Mouse (Mus musculus) forebrain, embryonic 15.5 days (tissue): ENCODE measurements around the gene Abca12. TPM values are rescaled to one million over a fixed set of nuclear protein-coding genes. Genes with fewer than 3 reads are reported as not detected.

Experiments
- ATAC-seq: fragments of 200-750 bp; cut with Nextera tagmentation; replicated peaks from 2 replicates; pipeline ENCODE4 v1.8.0; 2017; ENCODE audit warnings: mild to moderate bottlenecking, moderate TSS enrichment, moderate library complexity
- H3K27ac ChIP-seq: fragments of 300-500 bp; sonication (generic); replicated peaks from 2 replicates; pipeline ENCODE4 v1.5.1; 2015; ENCODE audit warnings: mild to moderate bottlenecking, inconsistent platforms
- H3K27me3 ChIP-seq: fragments of 300-500 bp; sonication (generic); 2 replicates; pipeline ENCODE4 v1.6.1; 2015; ENCODE audit warnings: inconsistent platforms
- H3K36me3 ChIP-seq: fragments of 300-500 bp; sonication (generic); 2 replicates; pipeline ENCODE4 v1.6.1; 2015; ENCODE audit warnings: mild to moderate bottlenecking, inconsistent platforms
- H3K4me1 ChIP-seq: fragments of 300-500 bp; sonication (generic); 2 replicates; pipeline ENCODE4 v1.6.1; 2015; ENCODE audit warnings: inconsistent platforms
- H3K4me2 ChIP-seq: fragments of 300-500 bp; sonication (generic); replicated peaks from 2 replicates; pipeline ENCODE4 v1.6.1; 2015; ENCODE audit warnings: mild to moderate bottlenecking, inconsistent platforms
- H3K4me3 ChIP-seq: fragments of 300-500 bp; sonication (generic); 2 replicates; pipeline ENCODE4 v1.5.1; 2015; ENCODE audit warnings: mild to moderate bottlenecking, inconsistent platforms
- H3K9ac ChIP-seq: fragments of 300-500 bp; sonication (generic); replicated peaks from 2 replicates; pipeline ENCODE4 v1.6.1; 2015; ENCODE audit warnings: mild to moderate bottlenecking, inconsistent platforms
- H3K9me3 ChIP-seq: fragments of 300-500 bp; sonication (generic); 2 replicates; pipeline ENCODE4 v1.6.1; 2016; ENCODE audit warnings: inconsistent platforms
- WGBS: fragments of 180-500 bp; shearing (Covaris S2); methylation state at CpG from one replicate; pipeline ENCODE4 v1.1.7; 2015; ENCODE audit warnings: mixed read lengths; 5-methylcytosine and 5-hydroxymethylcytosine counted together
- polyA plus RNA-seq: library from polyadenylated mRNA; unstranded; fragments of >200 nt; fragmentation: Nextera tagmentation; extraction: Ambion mirVana; gene quantifications from 2 replicates; pipeline ENCODE4 v1.2.1, GENCODE M21; 2015

The Abca12 gene
- polyA plus RNA-seq, 1 experiment from 2014 or later, result 0.03 TPM

DNA sequence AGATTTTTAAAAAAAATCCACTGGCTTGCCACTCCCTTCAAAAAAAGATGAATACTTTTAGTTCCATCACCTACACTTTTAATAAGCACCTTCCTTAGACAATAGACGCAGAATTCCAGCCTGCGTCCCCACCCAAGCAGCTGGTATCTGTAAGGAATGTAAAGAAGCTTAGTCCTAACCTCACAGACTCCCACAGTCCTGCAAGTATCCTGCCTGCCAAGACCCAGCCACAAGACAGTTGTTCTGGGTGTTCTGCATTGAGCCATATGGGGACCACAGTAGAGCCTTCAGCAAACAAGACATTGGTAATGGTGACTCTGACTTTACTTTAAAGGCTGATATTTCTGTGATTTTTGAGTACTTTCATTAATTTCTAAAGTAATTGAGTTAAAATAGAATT, 22.2 kb downstream of the Abca12 start:
- Histone ChIP-seq H3K9ac (no peak overlapping the region), H3K4me1 (no peaks in the 10 kb centered on the region), H3K4me2 (no peak overlapping the region), H3K36me3 (no peaks in the 10 kb centered on the region), H3K4me3 (no peak overlapping the region), H3K27ac (no peak overlapping the region), H3K27me3 (no peaks in the 10 kb centered on the region), H3K9me3 (no peaks in the 10 kb centered on the region)
- no peak for ATAC-seq
- WGBS, result 97% methylated on average over 2 of the region's 2 CpGs

DNA sequence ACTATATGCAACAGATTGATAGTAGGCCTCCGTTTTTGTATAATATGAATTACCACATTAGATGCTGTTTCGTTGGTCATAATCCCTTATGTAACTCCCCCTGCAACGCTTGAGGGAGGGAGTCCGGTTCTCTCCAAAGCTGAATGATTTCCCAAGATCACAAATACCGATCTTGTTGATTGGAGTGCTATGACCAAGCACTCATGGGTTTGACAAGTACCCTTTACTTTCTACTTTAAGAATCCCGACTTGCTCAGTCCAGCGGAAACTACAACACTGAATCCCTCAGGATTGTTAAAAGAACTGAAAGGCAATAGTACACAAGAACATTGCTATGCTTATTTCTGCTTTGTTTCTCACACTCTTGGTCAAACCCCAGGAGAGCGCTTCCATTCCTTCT, 28.1 kb downstream of the Abca12 start:
- Histone ChIP-seq H3K27me3 (no peaks in the 10 kb centered on the region), H3K4me1 (no peaks in the 10 kb centered on the region), H3K4me2 (no peak overlapping the region), H3K27ac (no peak overlapping the region), H3K9me3 (no peaks in the 10 kb centered on the region), H3K36me3 (no peaks in the 10 kb centered on the region), H3K9ac (no peak overlapping the region), H3K4me3 (no peak overlapping the region)
- no peak for ATAC-seq
- WGBS, result 94% methylated on average over 8 of the region's 8 CpGs

DNA sequence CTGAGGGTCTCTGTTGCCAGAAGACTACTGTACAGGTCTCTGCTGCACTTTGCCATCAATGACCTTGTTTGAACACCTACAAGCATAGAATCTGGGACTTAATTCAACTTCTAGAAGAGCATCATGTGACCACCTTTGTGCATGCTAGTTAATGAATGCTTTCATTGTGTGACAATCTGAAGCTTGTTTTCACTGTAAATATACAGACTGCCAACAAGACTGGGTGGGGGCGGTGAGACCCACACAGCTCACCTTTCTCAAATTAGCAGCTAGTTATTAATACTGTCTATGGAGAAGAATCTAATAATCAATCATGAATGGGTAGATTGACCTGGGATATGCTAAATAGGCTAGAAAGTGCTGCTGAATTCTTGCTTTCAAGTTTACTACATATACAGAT, 30.6 kb downstream of the Abca12 start:
- ATAC-seq, result no peak
- H3K4me2 ChIP-seq, result no peak overlapping the region
- H3K27me3 ChIP-seq, result no peaks in the 10 kb centered on the region
- no peaks in the 10 kb centered on the region for H3K36me3 ChIP-seq
- 89% methylated on average over 1 of the region's 1 CpGs for WGBS
- H3K4me3 ChIP-seq, result no peak overlapping the region
- H3K27ac ChIP-seq, result no peak overlapping the region
- H3K4me1 ChIP-seq, result no peaks in the 10 kb centered on the region
- H3K9ac ChIP-seq, result no peak overlapping the region
- no peaks in the 10 kb centered on the region for H3K9me3 ChIP-seq

DNA sequence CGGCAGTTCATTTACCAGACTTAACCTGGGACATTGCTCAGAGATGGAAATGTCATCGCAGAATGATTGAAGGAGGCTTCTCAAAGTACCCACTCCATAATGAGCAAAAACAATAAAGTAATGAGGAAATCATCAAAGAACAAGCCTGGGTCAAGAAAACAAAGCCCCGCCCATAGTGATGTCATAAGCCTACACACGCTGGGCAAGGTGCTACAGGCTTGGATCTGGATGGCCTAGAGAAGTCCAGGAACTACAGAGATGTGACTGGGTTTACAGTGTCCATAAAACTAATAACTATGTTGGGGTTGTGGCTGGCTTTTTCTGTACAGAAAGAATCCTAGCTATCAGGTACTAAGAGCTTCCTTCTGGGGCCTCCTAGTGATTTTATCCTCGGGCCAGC, 41.6 kb downstream of the Abca12 start:
- H3K27me3 ChIP-seq, result no peaks in the 10 kb centered on the region
- no peaks in the 10 kb centered on the region for H3K9me3 ChIP-seq
- no peak overlapping the region for H3K4me3 ChIP-seq
- no peak overlapping the region for H3K27ac ChIP-seq
- no peak for ATAC-seq
- H3K36me3 ChIP-seq, result no peaks in the 10 kb centered on the region
- no peaks in the 10 kb centered on the region for H3K4me1 ChIP-seq
- H3K4me2 ChIP-seq, result no peak overlapping the region
- WGBS, result 89% methylated on average over 5 of the region's 5 CpGs
- no peak overlapping the region for H3K9ac ChIP-seq

DNA sequence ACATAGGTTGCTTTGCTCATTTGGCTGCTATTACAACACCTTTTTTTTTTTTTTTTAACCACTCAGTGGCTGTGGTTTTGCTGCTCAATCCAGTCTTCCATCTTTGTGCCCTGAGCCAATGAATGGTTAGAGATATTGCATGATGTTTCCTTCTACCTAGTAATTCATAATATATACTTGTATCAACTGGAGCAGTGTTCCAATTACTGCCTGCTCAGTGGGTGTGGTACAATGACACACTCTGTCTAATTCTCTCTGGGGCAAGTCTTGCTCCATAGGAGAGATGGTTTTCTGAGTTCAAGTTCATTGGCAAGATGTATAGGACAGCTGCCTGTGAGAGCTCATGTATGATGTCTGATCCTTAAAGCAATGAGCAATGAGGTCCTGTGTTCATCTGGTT, 44.4 kb downstream of the Abca12 start:
- no peaks in the 10 kb centered on the region for H3K36me3 ChIP-seq
- no peaks in the 10 kb centered on the region for H3K27me3 ChIP-seq
- no peaks in the 10 kb centered on the region for H3K4me1 ChIP-seq
- no peak overlapping the region for H3K27ac ChIP-seq
- no peak overlapping the region for H3K4me3 ChIP-seq
- ATAC-seq, result no peak
- no peak overlapping the region for H3K4me2 ChIP-seq
- H3K9ac ChIP-seq, result no peak overlapping the region
- no peaks in the 10 kb centered on the region for H3K9me3 ChIP-seq

DNA sequence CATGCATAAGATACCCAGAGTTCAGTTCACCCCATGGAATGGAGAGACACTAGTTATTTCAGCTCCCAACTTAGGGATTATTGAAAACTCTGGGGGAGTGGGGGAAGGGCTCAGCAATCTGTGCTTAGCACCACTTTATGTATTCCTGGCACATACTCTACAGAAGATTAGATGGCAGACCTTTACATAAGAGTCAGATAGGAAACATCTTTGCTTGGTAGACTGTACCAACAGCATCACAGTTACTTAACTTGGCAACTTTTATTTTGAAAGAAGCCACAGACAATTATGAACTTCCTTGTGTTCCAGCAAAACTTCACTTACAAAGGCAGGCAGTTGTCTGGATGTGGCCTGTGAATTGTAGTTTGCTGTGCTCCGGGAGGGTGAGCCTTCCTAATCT, 46.9 kb downstream of the Abca12 start:
- no peaks in the 10 kb centered on the region for H3K36me3 ChIP-seq
- ATAC-seq, result no peak
- 26% methylated on average over 1 of the region's 1 CpGs for WGBS

DNA sequence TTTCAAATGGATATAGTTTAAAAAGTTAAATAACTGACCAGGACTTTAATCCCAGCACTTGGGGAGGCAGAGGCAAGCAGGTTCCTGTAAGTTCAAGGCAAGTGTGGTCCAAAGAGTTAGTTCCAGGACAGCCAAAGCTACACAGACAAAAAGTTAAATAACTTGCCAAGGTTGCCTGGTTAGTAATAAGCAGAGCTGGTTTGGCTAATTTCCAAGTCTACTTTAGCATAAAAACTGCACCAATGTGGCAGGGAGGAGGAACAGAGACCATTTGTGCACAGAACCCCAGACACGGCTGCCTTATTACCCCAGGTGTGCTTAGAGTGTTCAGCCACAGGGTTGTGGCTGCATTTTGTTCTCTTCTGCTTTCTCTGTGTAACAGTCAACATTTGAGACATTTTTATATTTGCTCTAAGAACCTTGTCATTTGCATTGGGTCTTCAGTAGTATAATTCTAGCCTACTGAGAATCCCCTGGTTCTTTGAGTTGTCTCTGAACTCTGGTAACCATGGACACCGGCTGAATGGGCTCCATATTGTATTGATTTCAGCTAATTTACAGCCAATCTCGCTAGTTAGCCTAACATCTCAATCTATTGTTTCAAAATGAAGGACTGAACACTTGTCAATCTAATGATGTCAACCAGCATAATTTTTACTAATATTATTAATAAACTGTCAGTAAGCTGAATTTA, 71.7 kb downstream of the Abca12 start:
- Histone ChIP-seq H3K9ac (no peak overlapping the region), H3K36me3 (no peaks in the 10 kb centered on the region), H3K4me3 (no peak overlapping the region), H3K9me3 (no peaks in the 10 kb centered on the region), H3K27ac (no peak overlapping the region), H3K27me3 (no peaks in the 10 kb centered on the region), H3K4me2 (no peak overlapping the region), H3K4me1 (peaks cover 17% of the 10 kb centered on the region)
- WGBS, result 23% methylated on average over 3 of the region's 3 CpGs
- 0 out of 2 replicates have a peak, but pooled peaks have one; percentile 24 for ATAC-seq

More for the DNA sequence above, 46.9 kb downstream of the Abca12 start:
- no peak overlapping the region for H3K27ac ChIP-seq
- H3K4me1 ChIP-seq, result no peaks in the 10 kb centered on the region
- no peak overlapping the region for H3K4me3 ChIP-seq
- no peak overlapping the region for H3K9ac ChIP-seq
- no peaks in the 10 kb centered on the region for H3K27me3 ChIP-seq
- no peak overlapping the region for H3K4me2 ChIP-seq
- no peaks in the 10 kb centered on the region for H3K9me3 ChIP-seq

DNA sequence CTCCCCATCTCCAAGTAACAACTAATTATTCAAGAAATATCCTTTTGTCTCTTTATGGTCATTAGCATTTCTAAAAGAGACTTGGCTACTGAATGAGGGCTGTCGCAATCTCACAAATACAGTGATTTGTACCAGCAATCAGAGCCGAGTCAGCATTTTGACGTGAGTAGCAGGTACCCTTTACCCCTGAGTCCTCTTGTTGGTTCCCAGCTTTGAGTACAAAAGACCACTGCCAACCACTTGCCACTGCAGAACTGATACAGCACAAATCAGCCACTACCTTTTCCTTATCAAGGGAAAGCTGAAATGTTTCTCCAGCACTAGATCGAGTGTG, 72.5 kb downstream of the Abca12 start:
- H3K27me3 ChIP-seq, result no peaks in the 10 kb centered on the region
- H3K36me3 ChIP-seq, result no peaks in the 10 kb centered on the region
- no peak overlapping the region for H3K4me3 ChIP-seq
- H3K4me1 ChIP-seq, result peaks cover 17% of the 10 kb centered on the region
- WGBS, result 16% methylated on average over 4 of the region's 4 CpGs
- H3K9me3 ChIP-seq, result no peaks in the 10 kb centered on the region
- ATAC-seq, result peak; percentile 65
- no peak overlapping the region for H3K4me2 ChIP-seq
- no peak overlapping the region; the same call in 1 of the 2 replicates for H3K27ac ChIP-seq
- no peak overlapping the region for H3K9ac ChIP-seq

DNA sequence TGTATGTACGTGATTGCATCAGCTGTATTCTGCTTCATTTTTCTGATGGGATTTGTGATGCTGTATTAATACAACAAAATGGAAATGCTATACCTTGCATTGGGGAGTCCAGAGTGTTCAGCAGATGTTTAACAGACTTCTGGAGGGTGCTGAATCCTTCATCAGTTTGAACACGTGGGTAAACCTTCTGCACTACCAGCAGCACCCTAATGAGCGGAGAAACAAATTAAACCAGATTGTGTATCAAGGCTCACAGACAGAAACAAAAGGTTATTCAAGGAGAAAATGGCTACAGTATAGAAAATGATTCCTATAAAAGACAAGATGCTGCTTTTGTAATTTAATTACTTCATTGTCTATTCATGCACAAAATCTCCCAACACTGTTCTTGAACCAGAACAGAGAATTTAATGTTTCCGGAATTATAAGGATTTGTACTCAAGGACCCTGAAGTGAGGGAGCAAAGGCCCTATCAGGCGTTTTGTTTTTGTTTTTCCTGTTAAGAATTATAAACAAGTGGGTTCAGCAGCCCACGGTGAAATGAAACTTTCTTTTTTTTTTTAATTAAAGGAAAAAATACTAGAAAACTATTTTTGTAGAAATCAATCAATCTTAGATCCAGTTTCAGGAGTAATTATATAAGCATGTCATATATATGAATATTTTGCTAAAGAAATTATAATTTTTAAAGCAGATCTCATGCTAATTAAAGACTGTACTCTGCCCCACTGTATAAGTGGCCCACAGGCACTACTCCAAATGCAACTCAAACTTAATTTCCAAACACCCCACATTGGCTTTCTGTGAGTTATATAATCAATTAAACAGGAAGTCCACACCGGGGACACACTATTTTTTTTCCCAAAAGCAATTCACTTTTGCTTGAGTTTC, 73.1 kb downstream of the Abca12 start:
- 17% methylated on average over 7 of the region's 7 CpGs for WGBS
- no peak overlapping the region for H3K9ac ChIP-seq
- H3K36me3 ChIP-seq, result no peaks in the 10 kb centered on the region
- H3K9me3 ChIP-seq, result no peaks in the 10 kb centered on the region
- H3K4me2 ChIP-seq, result no peak overlapping the region
- ATAC-seq, result peak; percentile 81
- no peak overlapping the region; the same call in 1 of the 2 replicates for H3K27ac ChIP-seq
- no peaks in the 10 kb centered on the region for H3K27me3 ChIP-seq
- H3K4me3 ChIP-seq, result no peak overlapping the region
- H3K4me1 ChIP-seq, result peaks cover 17% of the 10 kb centered on the region

DNA sequence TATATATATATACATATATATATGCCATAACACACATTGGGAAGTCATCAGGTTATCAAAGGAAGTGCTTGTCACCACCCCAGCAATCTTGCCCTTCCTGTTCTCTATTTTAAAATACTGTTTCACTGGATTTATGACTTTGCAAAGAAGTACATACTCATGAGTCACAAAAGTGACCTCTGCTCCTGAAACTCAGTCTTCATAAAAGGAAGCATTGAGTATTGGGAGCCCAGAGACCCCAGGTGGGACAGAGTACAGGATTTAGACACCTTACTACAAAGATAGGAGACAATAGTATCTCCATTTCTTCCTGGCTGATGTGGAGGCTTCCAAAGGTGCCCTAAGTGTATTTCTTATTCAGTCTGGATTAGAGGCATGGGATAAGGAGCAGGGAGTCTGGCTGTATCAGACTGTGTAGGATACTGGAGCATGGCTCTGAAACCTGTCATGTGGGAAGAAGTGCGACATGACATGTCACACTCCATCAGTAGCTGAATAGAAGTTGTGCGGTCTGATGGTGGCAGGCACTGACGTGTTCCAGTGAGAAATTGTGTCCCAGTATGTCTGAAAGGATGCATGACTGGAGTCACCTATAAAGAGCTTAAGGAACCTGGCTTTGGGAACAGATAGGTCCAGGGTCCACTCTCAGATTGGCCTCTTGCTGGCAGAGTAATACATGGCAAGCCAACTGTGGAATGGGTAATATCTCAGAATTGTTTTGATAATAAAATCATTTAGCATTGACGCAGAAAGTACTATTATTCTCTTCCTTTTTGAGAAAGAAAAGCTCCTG, 76.0 kb downstream of the Abca12 start:
- no peak overlapping the region for H3K4me3 ChIP-seq
- H3K4me1 ChIP-seq, result peaks cover 17% of the 10 kb centered on the region
- 89% methylated on average over 4 of the region's 4 CpGs for WGBS
- no peak overlapping the region for H3K9ac ChIP-seq
- H3K4me2 ChIP-seq, result no peak overlapping the region
- ATAC-seq, result no peak
- H3K27me3 ChIP-seq, result no peaks in the 10 kb centered on the region
- H3K36me3 ChIP-seq, result no peaks in the 10 kb centered on the region
- H3K27ac ChIP-seq, result no peak overlapping the region
- H3K9me3 ChIP-seq, result no peaks in the 10 kb centered on the region

DNA sequence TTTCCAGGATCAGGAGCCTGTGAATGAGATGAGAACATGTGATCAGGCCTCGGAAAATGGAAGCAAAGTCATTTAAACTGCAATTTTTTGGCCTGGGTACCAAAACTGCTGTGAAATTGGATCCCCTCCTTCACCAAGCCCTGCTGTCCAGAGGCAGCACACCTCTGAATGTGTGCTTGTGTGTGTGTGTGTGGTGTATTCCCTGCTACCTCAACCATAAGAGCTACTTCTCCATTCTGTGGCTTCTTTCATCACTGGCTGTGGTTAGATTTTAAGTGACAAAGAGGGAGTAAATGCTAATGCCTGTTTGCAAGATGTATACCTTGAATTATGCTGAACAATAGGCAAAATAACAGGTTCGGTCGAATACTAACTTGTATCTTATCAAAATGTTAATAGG, 84.4 kb downstream of the Abca12 start:
- WGBS, result 89% methylated on average over 3 of the region's 3 CpGs
- ATAC-seq, result no peak

DNA sequence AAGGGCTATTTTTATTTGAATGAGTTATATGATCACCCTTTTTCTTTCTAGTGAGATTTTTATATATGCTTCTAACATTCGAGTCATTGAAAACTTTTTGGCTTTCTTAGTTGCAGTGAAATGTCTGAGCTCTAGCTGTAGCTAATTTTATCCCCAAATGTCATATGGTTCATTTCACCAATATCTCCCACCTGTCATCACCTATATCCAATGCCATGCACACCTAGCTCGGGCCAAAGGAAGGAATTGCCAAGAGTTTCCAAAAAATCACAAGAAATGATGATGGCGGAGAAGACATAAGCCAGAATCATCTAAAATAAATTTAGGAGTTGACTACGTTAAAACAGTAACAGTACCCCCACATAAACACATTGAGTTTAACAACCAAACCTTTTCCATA, 102.5 kb downstream of the Abca12 start:
- WGBS, result 89% methylated on average over 4 of the region's 4 CpGs
- no peaks in the 10 kb centered on the region for H3K27me3 ChIP-seq
- no peak overlapping the region for H3K9ac ChIP-seq
- no peaks in the 10 kb centered on the region for H3K4me1 ChIP-seq
- no peaks in the 10 kb centered on the region for H3K9me3 ChIP-seq
- ATAC-seq, result no peak
- no peak overlapping the region for H3K27ac ChIP-seq
- no peak overlapping the region for H3K4me2 ChIP-seq
- H3K4me3 ChIP-seq, result no peak overlapping the region
- H3K36me3 ChIP-seq, result no peaks in the 10 kb centered on the region

More for the DNA sequence above, 84.4 kb downstream of the Abca12 start:
- Histone ChIP-seq H3K9ac (no peak overlapping the region), H3K4me1 (no peaks in the 10 kb centered on the region), H3K4me3 (no peak overlapping the region), H3K4me2 (no peak overlapping the region), H3K27ac (no peak overlapping the region), H3K27me3 (no peaks in the 10 kb centered on the region), H3K36me3 (no peaks in the 10 kb centered on the region), H3K9me3 (no peaks in the 10 kb centered on the region)
